Mouse (Mus musculus): ENCODE results near the gene Mrto4. TPM values are rescaled to one million over a fixed set of nuclear protein-coding genes. Genes with fewer than 3 reads are reported as not detected.

The Mrto4 gene
- polyA plus RNA-seq (2014; fragmentation: Illumina TruSeq; extraction: RNeasy Lipid Tissue Mini Kit (QIAGEN cat#74804); ENCODE audit: low read depth, low replicate concordance): 54.8 TPM

DNA sequence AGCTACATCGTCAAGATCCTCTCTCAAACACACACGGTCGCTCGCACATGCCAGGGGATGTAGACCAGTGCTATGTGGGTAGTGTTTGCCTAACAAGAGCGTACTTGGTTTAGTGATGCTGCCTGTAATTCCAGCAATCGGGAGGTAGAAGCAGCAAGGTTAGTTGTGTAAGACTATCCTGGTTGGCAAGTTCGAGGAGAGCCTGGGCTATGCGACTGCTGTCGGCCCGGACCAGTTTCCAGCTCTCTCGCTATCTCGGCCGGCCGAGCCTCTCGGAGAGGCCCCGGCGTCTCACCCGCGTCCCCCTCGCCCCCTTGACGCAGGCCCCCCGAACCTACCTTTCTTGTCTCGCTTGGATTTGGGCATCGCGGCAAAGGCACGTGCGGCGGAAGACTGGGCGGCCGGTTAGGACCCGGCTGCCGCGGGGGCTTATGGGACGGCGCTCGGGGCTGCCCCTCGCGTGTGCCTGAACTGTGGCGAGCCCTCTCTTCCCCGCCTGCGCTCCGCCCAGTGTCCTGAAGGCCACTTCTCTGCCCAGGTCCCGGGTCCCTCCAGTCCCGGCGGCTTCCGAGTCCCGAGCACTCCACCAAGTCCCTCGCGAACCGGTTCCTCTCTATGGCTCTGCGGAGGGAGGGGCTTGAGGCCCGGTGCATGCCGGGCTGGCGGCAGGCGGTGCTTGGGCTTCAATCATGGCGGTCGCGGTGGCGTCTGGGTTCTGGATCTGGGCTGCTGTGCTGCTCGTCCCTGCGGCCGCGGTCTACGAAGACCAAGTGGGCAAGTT, at the start of gene Mrto4, which contains the start of the genes Emc1 and Ubr4:
Mrto4 (minus strand) TSS at position 646 of the 781 bp plus-strand sequence.
Emc1 (plus strand) TSS at position 657 of the 781 bp plus-strand sequence.
Ubr4 (plus strand) TSS at position 679 of the 781 bp plus-strand sequence.

DNA sequence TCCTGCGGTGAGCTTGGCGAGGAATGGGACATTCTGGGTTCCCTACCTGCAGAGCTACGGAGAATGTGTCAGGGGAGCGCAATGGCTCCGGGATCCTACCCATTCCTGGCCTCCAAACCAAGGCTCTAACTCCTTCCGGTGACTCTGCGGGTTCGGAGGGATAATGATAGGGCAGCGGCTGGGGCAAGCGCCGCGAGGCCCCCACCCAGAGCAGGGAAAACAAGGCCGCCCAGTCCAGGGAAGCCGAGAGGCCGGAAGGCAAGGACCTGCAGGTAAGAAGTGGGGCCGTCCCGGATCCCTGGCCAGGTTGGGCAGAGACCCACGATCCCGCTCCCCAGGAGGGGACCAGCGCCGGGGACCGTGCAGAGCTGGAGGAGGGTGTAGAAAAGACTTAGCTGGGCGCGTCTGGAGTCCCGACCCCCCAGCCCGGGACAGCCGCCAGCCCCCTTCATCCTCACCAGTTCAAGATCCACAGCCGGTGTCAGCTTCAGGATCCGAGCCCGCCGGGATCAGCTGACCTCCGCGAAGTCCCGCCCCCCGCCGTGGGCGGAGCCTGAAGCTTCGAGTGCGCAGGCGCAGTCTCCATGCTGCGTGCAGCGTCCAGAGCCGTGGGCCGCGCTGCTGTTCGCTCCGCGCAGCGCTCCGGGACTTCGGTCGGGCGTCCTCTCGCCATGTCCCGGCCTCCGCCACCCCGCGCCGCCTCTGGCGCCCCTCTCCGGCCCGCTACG, 42.0 kb downstream of the Mrto4 start, which contains the start of the genes Pqlc2 and Akr7a5:
Pqlc2 (minus strand) TSS at position 538 of the 728 bp plus-strand sequence.
Akr7a5 (plus strand) TSS at position 574 of the 728 bp plus-strand sequence.

Other genes starting within 250 kb of the Mrto4 start
- 306 TPM for gene Minos1, start 221.5 kb downstream of the Mrto4 start, polyA plus RNA-seq (2014; fragmentation: Illumina TruSeq; extraction: RNeasy Lipid Tissue Mini Kit (QIAGEN cat#74804); ENCODE audit: low read depth, low replicate concordance)
- 71.7 TPM for gene Capzb, start 159.7 kb downstream of the Mrto4 start, polyA plus RNA-seq (2014; fragmentation: Illumina TruSeq; extraction: RNeasy Lipid Tissue Mini Kit (QIAGEN cat#74804); ENCODE audit: low read depth, low replicate concordance)
- gene Pqlc2, start 41.9 kb downstream of the Mrto4 start, polyA plus RNA-seq (2014; fragmentation: Illumina TruSeq; extraction: RNeasy Lipid Tissue Mini Kit (QIAGEN cat#74804); ENCODE audit: low read depth, low replicate concordance): 0.41 TPM
- gene Akr7a5, start 41.8 kb downstream of the Mrto4 start, polyA plus RNA-seq (2014; fragmentation: Illumina TruSeq; extraction: RNeasy Lipid Tissue Mini Kit (QIAGEN cat#74804); ENCODE audit: low read depth, low replicate concordance): 0.69 TPM
- gene Emc1, start within 50 bp of the Mrto4 start, polyA plus RNA-seq (2014; fragmentation: Illumina TruSeq; extraction: RNeasy Lipid Tissue Mini Kit (QIAGEN cat#74804); ENCODE audit: low read depth, low replicate concordance): 4.0 TPM
- 27.3 TPM for gene Ubr4, start within 50 bp of the Mrto4 start, polyA plus RNA-seq (2014; fragmentation: Illumina TruSeq; extraction: RNeasy Lipid Tissue Mini Kit (QIAGEN cat#74804); ENCODE audit: low read depth, low replicate concordance)
- 1.2 TPM for gene Iffo2, start 178.0 kb upstream of the Mrto4 start, polyA plus RNA-seq (2014; fragmentation: Illumina TruSeq; extraction: RNeasy Lipid Tissue Mini Kit (QIAGEN cat#74804); ENCODE audit: low read depth, low replicate concordance)